Mouse (Mus musculus): ENCODE measurements at regions not wholly inside any gene's neighbourhood (a gene's known extent, or its start where the extent isn't known, plus 50 kb on each side); places are given as distances from the start of the nearest gene placed in this dataset.

- TF ChIP-seq CTCF (IDR thresholded peaks at IDR 0.05; ENCODE audit: low read depth) = no peak
- no peak for TF ChIP-seq EP300 (IDR thresholded peaks at IDR 0.05; ENCODE audit: low read depth)
Measured at GRCm38 (mm10) chr1:190285049-190285448, 114.5 kb upstream of the Prox1 start.

All from liver, postnatal 0 days (tissue).